Mouse (Mus musculus): ENCODE results near the gene Gse1. TPM values are rescaled to one million over a fixed set of nuclear protein-coding genes. Genes with fewer than 3 reads are reported as not detected.
"Not testable (repeated sequence)": the region's sequence is repeated elsewhere in the genome, so short reads cannot be mapped to it uniquely, and the experiment has no call there.

The Gse1 gene
- polyA plus RNA-seq, 1 experiment = 55.9 TPM

DNA sequence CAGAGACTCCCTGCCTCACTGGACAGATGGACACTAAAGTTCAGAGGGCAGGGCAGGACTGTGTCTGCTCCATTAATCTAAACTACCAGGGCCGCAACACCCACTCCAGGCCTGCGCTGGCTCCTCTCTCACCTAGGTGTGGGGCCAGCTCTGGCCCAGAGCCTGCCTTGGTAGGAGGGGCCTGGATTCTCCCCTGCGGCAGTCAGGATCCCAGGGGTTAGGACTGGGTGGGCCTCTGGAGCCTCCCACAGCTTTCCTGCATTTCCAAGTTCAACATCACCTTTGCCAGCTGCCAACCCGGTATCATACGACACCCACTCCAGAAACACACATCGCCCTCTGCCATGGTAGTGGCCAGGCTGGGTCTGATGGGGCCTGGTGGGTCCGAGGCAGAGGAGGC is 102.8 kb downstream of the Gse1 start:
- Histone ChIP-seq H3K27me3 (ENCODE audit: control insufficient read depth, insufficient read depth, low read length) (no peaks in the 10 kb centered on the region), H3K27ac (ENCODE audit: insufficient read depth, low read depth, low read length) (no peak overlapping the region), H3K4me3 (ENCODE audit: low read depth, low read length) (no peak overlapping the region), H3K4me1 (ENCODE audit: control insufficient read depth, insufficient read depth, insufficient read length, low read length) (peaks cover 35% of the 10 kb centered on the region), H3K36me3 (ENCODE audit: control insufficient read depth, insufficient read depth, low read length) (no peaks in the 10 kb centered on the region)
- TF ChIP-seq CTCF (IDR thresholded peaks at IDR 0.05; ENCODE audit: extremely low read depth, insufficient read length, insufficient replicate concordance, low read depth, low read length) (no peak), POLR2A (IDR thresholded peaks at IDR 0.05; ENCODE audit: low read depth, low read length) (no peak)
- 92% methylated on average over 7 of the region's 7 CpGs for WGBS

DNA sequence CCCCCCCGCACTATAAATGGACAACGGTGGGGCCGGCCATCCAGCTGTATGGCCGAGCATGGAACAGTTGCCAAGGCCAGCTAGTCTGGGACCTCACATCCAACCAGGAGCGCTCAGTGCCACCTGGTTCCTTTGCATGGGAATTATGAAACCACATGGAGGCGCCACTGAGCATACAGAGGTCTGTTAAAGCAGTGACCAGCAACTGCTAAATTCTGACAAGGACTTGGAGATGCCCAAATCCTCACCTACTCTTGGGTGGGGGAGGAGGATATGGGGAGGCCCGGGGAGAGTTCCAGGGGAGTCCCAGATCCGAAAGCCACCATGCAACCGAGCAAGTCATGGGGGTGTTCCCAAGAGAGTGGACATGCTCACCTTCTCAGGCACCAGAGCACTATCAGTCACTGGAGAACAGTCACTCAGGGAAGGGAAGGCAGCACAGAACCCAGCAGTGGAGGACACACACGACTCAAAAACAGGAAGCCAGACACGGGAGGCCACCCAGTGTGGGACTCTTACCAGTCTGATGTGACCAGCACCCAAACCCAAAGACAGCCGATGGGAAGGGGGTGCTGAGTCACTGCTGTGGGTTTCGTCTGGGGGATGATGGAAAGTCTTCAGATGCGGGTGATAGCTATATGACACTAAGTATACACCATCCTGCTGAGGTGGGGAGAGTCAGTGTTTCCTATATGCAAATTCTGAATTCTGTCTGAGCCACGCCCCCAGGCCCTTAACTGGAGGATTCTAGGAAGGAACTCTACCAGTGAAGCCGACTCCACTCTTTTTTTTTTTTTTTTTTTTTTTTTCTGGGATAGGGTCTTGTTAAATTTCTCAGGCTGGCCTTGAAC is 104.3 kb downstream of the Gse1 start:
- Histone ChIP-seq H3K27me3 (ENCODE audit: control insufficient read depth, insufficient read depth, low read length) (no peaks in the 10 kb centered on the region), H3K36me3 (ENCODE audit: control insufficient read depth, insufficient read depth, low read length) (no peaks in the 10 kb centered on the region), H3K27ac (ENCODE audit: insufficient read depth, low read depth, low read length) (no peak overlapping the region), H3K4me3 (ENCODE audit: low read depth, low read length) (no peak overlapping the region), H3K4me1 (ENCODE audit: control insufficient read depth, insufficient read depth, insufficient read length, low read length) (peaks cover 38% of the 10 kb centered on the region)
- 78% methylated on average over 16 of the region's 16 CpGs for WGBS
- peak; percentile 20; the same call in 1 of the 2 replicates for TF ChIP-seq CTCF (IDR thresholded peaks at IDR 0.05; ENCODE audit: extremely low read depth, insufficient read length, insufficient replicate concordance, low read depth, low read length)
- no peak for TF ChIP-seq POLR2A (IDR thresholded peaks at IDR 0.05; ENCODE audit: low read depth, low read length)

DNA sequence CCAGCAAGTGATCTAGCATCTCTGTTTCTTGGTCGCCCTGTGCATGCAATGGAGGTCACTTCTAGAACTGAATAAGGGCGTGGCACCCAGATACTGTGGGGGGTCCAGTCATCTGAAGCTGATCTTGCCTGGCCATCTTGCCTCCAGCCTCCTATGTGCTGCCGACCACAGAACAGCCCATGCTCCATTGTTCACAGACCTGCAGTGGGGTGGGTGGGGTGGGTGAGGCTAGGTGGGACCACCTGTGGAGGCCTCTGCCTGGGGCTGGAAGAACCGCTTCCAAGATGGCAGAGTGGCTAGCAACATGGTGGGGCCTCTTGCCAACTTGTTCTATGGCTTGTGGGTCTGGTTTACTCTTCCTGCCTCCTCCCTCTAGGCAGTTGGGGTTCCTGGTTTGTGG is 105.4 kb downstream of the Gse1 start:
- TF ChIP-seq POLR2A (IDR thresholded peaks at IDR 0.05; ENCODE audit: low read depth, low read length) (no peak), CTCF (IDR thresholded peaks at IDR 0.05; ENCODE audit: extremely low read depth, insufficient read length, insufficient replicate concordance, low read depth, low read length) (no peak)
- Histone ChIP-seq H3K4me3 (ENCODE audit: low read depth, low read length) (no peak overlapping the region), H3K4me1 (ENCODE audit: control insufficient read depth, insufficient read depth, insufficient read length, low read length) (peaks cover 35% of the 10 kb centered on the region), H3K27ac (ENCODE audit: insufficient read depth, low read depth, low read length) (no peak overlapping the region), H3K27me3 (ENCODE audit: control insufficient read depth, insufficient read depth, low read length) (no peaks in the 10 kb centered on the region), H3K36me3 (ENCODE audit: control insufficient read depth, insufficient read depth, low read length) (no peaks in the 10 kb centered on the region)
- 92% methylated on average over 4 of the region's 4 CpGs for WGBS

DNA sequence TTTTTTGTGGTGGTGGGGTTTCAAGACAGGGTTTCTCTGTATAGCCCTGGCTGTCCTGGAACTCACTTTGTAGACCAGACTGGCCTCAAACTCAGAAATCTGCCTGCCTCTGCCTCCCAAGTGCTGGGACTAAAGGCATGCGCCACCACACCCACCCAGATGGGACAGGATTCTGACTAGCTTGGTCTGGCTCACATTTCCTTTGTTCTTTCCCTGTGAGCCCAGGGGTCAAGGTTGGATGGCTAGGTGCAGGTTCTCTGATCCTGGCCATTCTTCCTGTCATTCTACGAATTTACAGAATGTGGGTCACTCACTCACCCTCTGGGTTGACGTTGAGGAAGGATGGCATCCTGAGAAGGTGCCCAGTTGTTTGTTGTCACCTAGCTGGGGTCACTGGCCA is 106.0 kb downstream of the Gse1 start:
- 90% methylated on average over 3 of the region's 3 CpGs for WGBS
- not testable (repeated sequence) for H3K36me3 ChIP-seq (ENCODE audit: control insufficient read depth, insufficient read depth, low read length); H3K4me3 ChIP-seq (ENCODE audit: low read depth, low read length); H3K27ac ChIP-seq (ENCODE audit: insufficient read depth, low read depth, low read length); H3K27me3 ChIP-seq (ENCODE audit: control insufficient read depth, insufficient read depth, low read length)
- peaks cover 35% of the 10 kb centered on the region for H3K4me1 ChIP-seq (ENCODE audit: control insufficient read depth, insufficient read depth, insufficient read length, low read length)

- Histone ChIP-seq H3K27me3 (ENCODE audit: control insufficient read depth, insufficient read depth, low read length) (no peaks in the 10 kb centered on the region), H3K4me3 (ENCODE audit: low read depth, low read length) (peak overlapping the region; percentile 61; the same call in 1 of the 2 replicates), H3K36me3 (ENCODE audit: control insufficient read depth, insufficient read depth, low read length) (no peaks in the 10 kb centered on the region), H3K4me1 (ENCODE audit: control insufficient read depth, insufficient read depth, insufficient read length, low read length) (peaks cover 34% of the 10 kb centered on the region), H3K27ac (ENCODE audit: insufficient read depth, low read depth, low read length) (peak overlapping the region; percentile 90)
- TF ChIP-seq POLR2A (IDR thresholded peaks at IDR 0.05; ENCODE audit: low read depth, low read length) (no peak), CTCF (IDR thresholded peaks at IDR 0.05; ENCODE audit: extremely low read depth, insufficient read length, insufficient replicate concordance, low read depth, low read length) (no peak)
- WGBS = 24% methylated on average over 5 of the region's 5 CpGs
Measured at GRCm38 (mm10) chr8:120334878-120335261, 106.6 kb downstream of the Gse1 start.

DNA sequence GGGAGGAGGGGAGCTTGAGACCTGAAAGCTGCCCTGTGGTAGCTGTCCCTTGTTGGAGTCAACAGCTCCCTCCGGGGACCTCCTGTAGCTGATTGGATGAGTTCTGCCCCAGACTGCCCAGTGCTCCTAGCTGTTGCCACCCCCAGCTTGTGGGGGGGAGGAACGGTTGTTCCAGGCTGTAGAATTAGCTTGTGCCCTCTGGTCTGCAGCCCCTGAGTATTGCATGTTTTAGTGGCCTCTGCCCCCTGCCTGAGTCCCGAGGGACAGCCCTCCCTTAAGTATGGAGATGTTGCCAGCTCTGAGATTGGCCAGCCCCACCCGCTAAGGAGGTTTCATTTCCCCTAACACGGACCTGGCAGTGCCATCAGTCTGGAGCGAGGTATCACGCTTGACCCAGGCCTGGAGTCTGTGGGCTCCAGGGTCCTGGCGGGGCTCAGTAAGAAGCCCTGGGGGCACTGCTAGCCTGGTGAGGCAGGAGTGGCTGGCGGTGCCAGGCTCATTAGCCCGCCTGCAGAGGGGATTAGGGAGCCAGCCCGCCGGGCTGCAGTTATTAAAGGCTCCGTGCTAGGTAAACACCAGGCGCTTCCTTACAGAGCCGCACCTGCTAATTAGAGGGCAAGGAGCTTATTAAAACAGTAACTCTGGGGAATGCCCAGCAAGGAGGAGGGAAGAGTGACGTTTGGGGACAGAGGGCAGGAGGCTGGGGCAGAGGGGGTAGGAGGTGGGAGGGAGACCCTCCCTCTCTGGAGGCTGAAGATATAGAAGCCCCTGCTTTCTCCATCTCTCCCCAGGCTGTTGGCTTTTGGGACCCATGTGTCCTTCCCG is 107.2 kb downstream of the Gse1 start:
- 14% methylated on average over 17 of the region's 17 CpGs for WGBS
- Histone ChIP-seq H3K4me3 (ENCODE audit: low read depth, low read length) (peak overlapping the region; percentile 61), H3K27me3 (ENCODE audit: control insufficient read depth, insufficient read depth, low read length) (no peaks in the 10 kb centered on the region), H3K36me3 (ENCODE audit: control insufficient read depth, insufficient read depth, low read length) (no peaks in the 10 kb centered on the region), H3K4me1 (ENCODE audit: control insufficient read depth, insufficient read depth, insufficient read length, low read length) (peaks cover 31% of the 10 kb centered on the region), H3K27ac (ENCODE audit: insufficient read depth, low read depth, low read length) (peak overlapping the region; percentile 90)
- TF ChIP-seq CTCF (IDR thresholded peaks at IDR 0.05; ENCODE audit: extremely low read depth, insufficient read length, insufficient replicate concordance, low read depth, low read length) (no peak), POLR2A (IDR thresholded peaks at IDR 0.05; ENCODE audit: low read depth, low read length) (no peak)

DNA sequence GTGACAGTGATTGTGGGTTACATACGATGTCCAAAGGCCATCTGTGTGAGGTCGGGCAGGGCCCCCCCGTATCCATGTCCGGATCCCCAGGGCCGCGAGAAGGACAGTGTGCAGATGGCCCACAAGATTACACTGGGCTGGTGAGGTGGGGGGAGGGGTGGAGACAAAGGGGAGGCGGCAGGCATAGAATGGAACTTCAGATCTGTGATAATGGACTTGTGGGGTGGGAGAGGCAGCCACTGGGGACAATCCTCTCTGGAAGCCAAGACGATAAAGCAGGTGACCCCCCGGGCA is 107.8 kb downstream of the Gse1 start:
- TF ChIP-seq POLR2A (IDR thresholded peaks at IDR 0.05; ENCODE audit: low read depth, low read length) = no peak
- TF ChIP-seq CTCF (IDR thresholded peaks at IDR 0.05; ENCODE audit: extremely low read depth, insufficient read length, insufficient replicate concordance, low read depth, low read length) = no peak
- Histone ChIP-seq H3K4me1 (ENCODE audit: control insufficient read depth, insufficient read depth, insufficient read length, low read length) (peaks cover 27% of the 10 kb centered on the region), H3K27ac (ENCODE audit: insufficient read depth, low read depth, low read length) (peak overlapping the region; percentile 90), H3K36me3 (ENCODE audit: control insufficient read depth, insufficient read depth, low read length) (no peaks in the 10 kb centered on the region), H3K27me3 (ENCODE audit: control insufficient read depth, insufficient read depth, low read length) (no peaks in the 10 kb centered on the region), H3K4me3 (ENCODE audit: low read depth, low read length) (peak overlapping the region; percentile 61; the same call in 1 of the 2 replicates)
- WGBS = 4% methylated on average over 9 of the region's 9 CpGs
